ENCODE assay signal across 26 mouse cellular contexts in the genomic region with DNA sequence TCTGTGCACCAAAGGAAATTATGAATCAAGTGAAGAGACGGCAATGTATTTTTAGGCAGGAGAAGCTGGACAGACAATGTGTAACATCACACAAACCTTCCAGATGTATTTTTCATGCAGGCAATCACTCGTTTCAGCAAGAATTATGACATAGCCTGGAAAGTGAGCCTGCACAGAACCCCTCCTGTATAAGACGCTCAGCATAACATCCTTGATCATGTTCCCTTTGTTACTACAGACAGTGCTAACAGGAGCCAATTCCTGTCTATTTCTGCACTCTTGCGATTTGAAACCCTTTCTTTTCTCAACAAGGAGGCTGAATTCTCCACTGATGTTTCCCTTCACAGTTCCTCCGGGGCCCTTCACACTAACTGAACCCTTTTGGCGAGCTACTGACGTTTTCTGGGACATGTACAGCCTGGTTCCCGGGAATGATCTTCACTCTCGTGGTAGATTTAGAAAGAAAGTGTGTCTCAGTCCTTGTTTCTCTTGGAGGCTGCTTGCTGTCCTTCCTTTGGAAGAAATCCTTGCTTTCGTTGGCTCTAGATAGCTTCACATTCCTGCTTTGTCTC.
DNase-seq lines count a peak whose midpoint lies in the region; ATAC-seq lines count a peak whose summit lies in the region.
"Had no signal": no experiment of that assay in that cellular context is flagged by ENCODE, and none has a peak within 500 bp of the region (broad histone marks: within the 10 kb centered on the region; RNA-seq: fewer than 3 reads in every experiment).

No protein-coding gene starts in this region.

- H3K4me3 ChIP-seq in intestine, embryonic 16.5 days (ENCODE audit: low read length) = no peak overlapping the region
- H3K4me3 ChIP-seq: embryonic facial prominence, embryonic 15.5 days; forebrain, embryonic 12.5 days; gastrocnemius, adult 2 months; limb, embryonic 13.5 days; lung, embryonic 15.5 days had no signal

- H3K27ac ChIP-seq in intestine, embryonic 16.5 days (ENCODE audit: low read length) = no peak overlapping the region
- H3K27ac ChIP-seq: embryonic facial prominence, embryonic 15.5 days; forebrain, embryonic 12.5 days; gastrocnemius, adult 2 months; hindbrain, embryonic 14.5 days; limb, embryonic 13.5 days; lung, embryonic 15.5 days had no signal

- no peaks in the 10 kb centered on the region for H3K36me3 ChIP-seq in intestine, embryonic 16.5 days (ENCODE audit: control insufficient read depth, insufficient read depth, low read length)
- H3K36me3 ChIP-seq: embryonic facial prominence, embryonic 15.5 days; forebrain, embryonic 12.5 days; limb, embryonic 13.5 days; lung, embryonic 15.5 days had no signal

- H3K9ac ChIP-seq in intestine, embryonic 16.5 days (ENCODE audit: low read depth, low read length) = no peak overlapping the region
- H3K9ac ChIP-seq: embryonic facial prominence, embryonic 15.5 days; forebrain, embryonic 12.5 days; hindbrain, embryonic 14.5 days; limb, embryonic 13.5 days; lung, embryonic 15.5 days had no signal

- peak; percentile 97 for ATAC-seq in frontal cortex, adult (ENCODE audit: low TSS enrichment)
- ATAC-seq in intestine, embryonic 16.5 days = peak; percentile 50; the same call in 1 of the 2 replicates
- ATAC-seq: midbrain, embryonic 16.5 days; Patski had no signal

- no peaks in the 10 kb centered on the region for H3K4me1 ChIP-seq in intestine, embryonic 16.5 days (ENCODE audit: control insufficient read depth, insufficient read depth, low read length)
- H3K4me1 ChIP-seq: embryonic facial prominence, embryonic 15.5 days; forebrain, embryonic 12.5 days; limb, embryonic 13.5 days; lung, embryonic 15.5 days had no signal

- no peaks in the 10 kb centered on the region for H3K9me3 ChIP-seq in intestine, embryonic 16.5 days (ENCODE audit: control insufficient read depth, low read length)
- H3K9me3 ChIP-seq: embryonic facial prominence, embryonic 15.5 days; forebrain, embryonic 12.5 days; limb, embryonic 13.5 days; lung, embryonic 15.5 days had no signal

- no peaks in the 10 kb centered on the region for H3K27me3 ChIP-seq in intestine, embryonic 16.5 days (replicated peaks; ENCODE audit: control insufficient read depth, insufficient read depth, low read length)
- H3K27me3 ChIP-seq: embryonic facial prominence, embryonic 15.5 days; forebrain, embryonic 12.5 days; limb, embryonic 13.5 days; lung, embryonic 15.5 days had no signal

- no peak for DNase-seq in frontal cortex, postnatal 36 days (ENCODE audit: low spot score in 2 of 2)
- DNase-seq in kidney, postnatal 14 days = peak; percentile 6
- DNase-seq in kidney, adult 8-10 months = no peak
- DNase-seq in urinary bladder, postnatal 10 days (ENCODE audit: low spot score) = no peak
- no peak for DNase-seq in c-Kit-positive CD71-positive TER-119-positive erythroid progenitor cells, embryonic 14.5 days (ENCODE audit: low spot score)
- DNase-seq: adrenal gland, postnatal 10 days; cerebellum, adult 18-20 months; cerebellum, postnatal 10 days; gastrocnemius, adult 2 months; gastrocnemius, postnatal 36 days; heart, adult 18-20 months; kidney, adult 9 months; right cerebral cortex, postnatal 25 days; thymus, postnatal 14 days had no signal

- H3K4me2 ChIP-seq in intestine, embryonic 16.5 days (ENCODE audit: low read depth, low read length) = no peak overlapping the region
- H3K4me2 ChIP-seq: embryonic facial prominence, embryonic 15.5 days; forebrain, embryonic 12.5 days; heart, embryonic 11.5 days; hindbrain, embryonic 14.5 days; limb, embryonic 13.5 days; liver, embryonic 11.5 days; lung, embryonic 15.5 days; midbrain, embryonic 11.5 days had no signal

- 60% methylated on average over 10 of the region's 10 CpGs for WGBS in intestine, embryonic 16.5 days
